Mouse (Mus musculus): ENCODE measurements around the gene AI593442. TPM values are rescaled to one million over a fixed set of nuclear protein-coding genes. Genes with fewer than 3 reads are reported as not detected.

The AI593442 gene
- polyA plus RNA-seq, 1 experiment from 2014 or later = 0.09 TPM

DNA sequence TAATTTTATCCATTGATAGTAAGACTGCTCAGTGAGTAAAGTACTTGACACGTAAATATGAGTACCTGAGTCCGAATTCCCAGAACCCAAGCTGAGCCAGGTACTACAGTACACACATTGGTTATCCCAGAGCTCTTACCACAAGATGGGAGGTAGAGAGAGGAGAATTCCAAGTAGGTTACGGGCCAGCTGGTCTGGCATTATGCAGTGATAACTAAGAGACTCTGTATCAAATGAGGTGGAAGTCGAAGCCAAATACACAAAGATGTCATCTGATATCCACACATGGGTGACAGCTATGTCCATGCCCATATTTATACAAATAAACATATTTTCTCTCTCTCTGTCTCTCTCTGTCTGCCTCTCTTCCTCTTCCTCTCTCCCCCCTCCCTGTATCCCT lies 35.4 kb downstream of the AI593442 start:
- H3K36me3 ChIP-seq = no peaks in the 10 kb centered on the region
- no peak for DNase-seq (ENCODE audit: low spot score)
- no peaks in the 10 kb centered on the region for H3K27me3 ChIP-seq (ENCODE audit: insufficient read depth, poor library complexity, severe bottlenecking)
- H3K9me3 ChIP-seq = no peaks in the 10 kb centered on the region
- H3K4me1 ChIP-seq = no peaks in the 10 kb centered on the region
- no peak overlapping the region for H3K4me3 ChIP-seq
- H3K27ac ChIP-seq = no peak overlapping the region
- WGBS = 82% methylated on average over 4 of the region's 4 CpGs

GRCm38 (mm10) chr9:52635991-52636390 lies 43.6 kb downstream of the AI593442 start:
- Histone ChIP-seq H3K4me1 (no peaks in the 10 kb centered on the region), H3K27ac (no peak overlapping the region), H3K27me3 (ENCODE audit: insufficient read depth, poor library complexity, severe bottlenecking) (no peaks in the 10 kb centered on the region), H3K4me3 (no peak overlapping the region), H3K36me3 (no peaks in the 10 kb centered on the region), H3K9me3 (no peaks in the 10 kb centered on the region)
- DNase-seq (ENCODE audit: low spot score) = no peak
- WGBS = 71% methylated on average over 2 of the region's 2 CpGs

DNA sequence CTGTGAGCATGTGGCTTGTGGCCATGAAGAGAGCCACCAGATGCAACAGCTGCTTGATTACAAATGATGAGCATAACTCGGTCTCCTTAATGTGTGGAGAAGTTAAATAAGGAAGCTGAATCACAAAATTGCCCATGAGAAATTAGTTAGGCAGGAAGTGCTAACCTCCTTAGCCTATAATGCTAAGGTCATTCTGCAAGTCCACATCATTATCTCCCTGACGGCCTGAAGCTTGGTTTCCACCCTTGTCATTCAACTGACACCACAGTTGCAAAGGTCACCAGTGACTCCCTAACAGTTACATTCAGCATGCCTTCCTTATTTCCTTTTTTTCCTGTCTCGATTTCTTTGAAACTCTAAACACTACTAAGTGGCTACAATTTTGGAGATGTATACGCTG lies 55.7 kb downstream of the AI593442 start:
- no peaks in the 10 kb centered on the region for H3K36me3 ChIP-seq
- no peaks in the 10 kb centered on the region for H3K27me3 ChIP-seq (ENCODE audit: insufficient read depth, poor library complexity, severe bottlenecking)
- H3K4me3 ChIP-seq = no peak overlapping the region
- WGBS = 63% methylated on average over 4 of the region's 4 CpGs
- H3K9me3 ChIP-seq = no peaks in the 10 kb centered on the region
- H3K27ac ChIP-seq = no peak overlapping the region
- no peaks in the 10 kb centered on the region for H3K4me1 ChIP-seq
- no peak for DNase-seq (ENCODE audit: low spot score)

Data from heart, embryonic 10.5 days (tissue).